Mouse (Mus musculus): ENCODE measurements around the gene Hdgfl2.
"Not testable (repeated sequence)": the region's sequence is repeated elsewhere in the genome, so short reads cannot be mapped to it uniquely, and the experiment has no call there.

Hdgfl2 gene

DNA sequence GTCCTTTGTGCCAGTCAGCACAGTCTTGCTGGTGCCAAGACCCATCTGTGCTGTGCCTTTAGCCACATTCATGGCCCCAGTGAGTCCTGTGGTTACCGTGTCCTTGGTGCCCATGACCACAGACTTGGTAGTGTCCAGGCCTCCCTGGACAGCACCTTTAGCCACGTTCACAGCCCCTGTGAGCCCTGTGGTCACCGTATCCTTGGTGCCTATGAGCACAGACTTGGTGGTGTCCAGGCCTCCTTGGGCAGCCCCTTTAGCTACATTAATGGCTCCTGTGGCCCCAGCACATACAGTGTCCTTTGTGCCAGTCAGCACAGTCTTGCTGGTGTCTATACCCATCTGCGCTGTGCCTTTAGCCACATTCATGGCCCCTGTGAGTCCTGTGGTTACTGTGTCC is 27.0 kb downstream of the Hdgfl2 start:
- DNase-seq = not testable (repeated sequence)

- DNase-seq = no peak
Measured at GRCm38 (mm10) chr17:56106981-56107380, 27.5 kb downstream of the Hdgfl2 start.

DNA sequence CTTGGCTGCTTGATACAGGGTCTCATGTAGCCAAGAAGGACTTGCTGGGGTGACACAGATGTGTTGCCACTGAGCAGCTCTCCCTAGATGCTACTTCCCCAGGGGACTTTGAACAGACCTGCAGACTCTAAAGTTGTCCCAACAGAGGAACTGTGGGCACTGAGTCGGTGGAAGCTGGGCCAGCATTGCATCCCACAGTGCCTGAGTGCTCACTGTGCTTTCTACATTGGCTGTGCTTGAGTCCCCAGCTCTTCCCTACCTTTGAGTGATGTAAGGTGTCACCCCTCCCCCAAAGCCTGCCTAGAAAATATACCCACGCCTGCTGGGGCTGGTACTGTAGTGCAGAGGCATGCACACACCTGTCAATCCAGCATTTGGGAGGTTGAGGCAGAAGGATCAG is 28.3 kb downstream of the Hdgfl2 start:
- DNase-seq = no peak

- no peak for DNase-seq
Measured at GRCm38 (mm10) chr17:56108334-56109044, 29.1 kb downstream of the Hdgfl2 start.

- no peak for DNase-seq
Measured at GRCm38 (mm10) chr17:56109219-56110051, 30.0 kb downstream of the Hdgfl2 start, which contains the start of gene Plin4. TSS of gene Plin4 (minus strand) at chr17:56109803.

GRCm38 (mm10) chr17:56110571-56110970 is 31.1 kb downstream of the Hdgfl2 start:
- no peak for DNase-seq

DNA sequence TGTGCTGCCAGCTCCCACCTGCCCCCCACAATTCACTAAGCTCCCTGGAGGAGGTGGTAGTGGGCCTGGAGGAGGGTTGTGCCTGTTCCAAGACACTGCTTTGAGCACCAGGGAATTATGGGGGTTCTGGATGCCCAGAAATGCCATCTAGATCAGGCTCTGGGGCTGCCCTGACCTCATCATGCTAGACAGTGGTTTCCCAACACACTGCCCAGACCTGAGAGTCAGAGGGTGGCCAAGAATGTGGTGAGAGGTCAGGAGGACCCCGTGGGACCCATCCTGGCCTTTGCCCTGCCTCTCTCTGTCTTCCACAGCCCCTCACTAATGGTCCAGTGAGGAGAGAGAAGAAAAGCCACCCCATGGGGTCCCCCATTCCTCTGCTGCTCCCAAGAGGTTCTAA is 31.6 kb downstream of the Hdgfl2 start:
- DNase-seq = no peak

DNA sequence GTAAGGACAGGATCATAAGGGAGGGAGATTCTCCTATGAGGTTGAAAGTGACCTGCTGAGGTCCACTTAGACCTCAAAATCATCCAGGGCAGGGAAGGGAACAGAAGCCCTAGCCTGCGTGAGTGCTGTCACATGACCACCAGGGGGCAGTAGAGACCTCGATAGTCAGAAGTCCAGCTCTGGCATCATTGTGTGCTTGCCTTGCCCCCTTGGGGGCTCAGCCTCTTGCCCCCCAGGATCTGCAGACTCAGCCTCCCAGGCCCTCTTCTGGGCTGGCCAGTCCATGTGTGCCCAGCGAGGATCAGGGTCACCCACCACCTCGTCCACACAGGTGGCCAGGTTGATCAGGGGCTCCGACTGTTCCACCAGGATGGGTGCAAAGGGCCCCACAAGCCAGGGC is 32.4 kb downstream of the Hdgfl2 start:
- DNase-seq = peak in 1 of 2 experiments; percentile 66

- DNase-seq = no peak
Measured at GRCm38 (mm10) chr17:56112743-56113142, 33.3 kb downstream of the Hdgfl2 start.

DNA sequence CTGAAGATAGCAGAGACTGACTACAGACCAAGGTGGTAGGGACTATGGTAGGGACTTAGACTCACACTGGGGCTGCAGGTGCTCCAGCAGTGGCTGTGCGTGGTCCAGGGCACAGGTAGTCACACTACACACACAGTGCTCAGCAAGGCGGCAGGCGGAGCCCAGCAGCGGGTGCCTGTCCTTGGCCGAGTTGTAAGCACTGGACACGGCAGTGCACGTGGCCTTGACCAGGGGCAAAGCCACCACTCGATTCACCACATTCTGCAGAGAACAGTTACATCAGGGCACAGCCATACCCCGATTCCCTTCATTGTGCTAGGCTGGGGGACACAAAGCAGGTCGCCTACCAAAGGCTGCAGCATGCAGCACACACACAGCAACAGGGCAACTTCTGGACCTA is 36.8 kb downstream of the Hdgfl2 start:
- DNase-seq = no peak

DNA sequence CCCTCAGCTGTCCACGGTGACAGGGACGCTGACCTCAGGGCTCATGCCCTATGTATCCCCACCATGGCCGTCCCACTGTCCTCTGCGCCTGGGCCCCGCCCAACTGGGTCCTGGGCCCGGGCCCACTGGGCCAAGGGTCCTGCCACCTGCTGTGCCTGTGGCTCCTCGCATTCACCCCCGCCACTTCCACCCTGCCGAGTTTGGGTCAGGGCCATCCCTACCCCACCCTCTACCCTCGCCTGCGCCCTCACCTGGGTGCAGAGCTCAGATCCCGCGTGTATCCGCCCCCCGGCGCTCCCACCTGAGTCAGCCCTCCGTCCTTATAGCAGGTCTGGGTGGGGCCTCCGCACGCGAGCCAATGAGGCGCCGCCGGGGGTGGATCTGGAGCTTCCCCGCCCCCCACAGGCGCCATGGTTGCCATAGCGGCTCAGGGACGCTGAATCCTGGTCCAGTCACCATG is 37.8 kb downstream of the Hdgfl2 start, which contains the start of gene Plin5:
Plin5 (minus strand) TSS at position 346 of the 460 bp plus-strand sequence.
- DNase-seq = peak; percentile 74 to 85

DNA sequence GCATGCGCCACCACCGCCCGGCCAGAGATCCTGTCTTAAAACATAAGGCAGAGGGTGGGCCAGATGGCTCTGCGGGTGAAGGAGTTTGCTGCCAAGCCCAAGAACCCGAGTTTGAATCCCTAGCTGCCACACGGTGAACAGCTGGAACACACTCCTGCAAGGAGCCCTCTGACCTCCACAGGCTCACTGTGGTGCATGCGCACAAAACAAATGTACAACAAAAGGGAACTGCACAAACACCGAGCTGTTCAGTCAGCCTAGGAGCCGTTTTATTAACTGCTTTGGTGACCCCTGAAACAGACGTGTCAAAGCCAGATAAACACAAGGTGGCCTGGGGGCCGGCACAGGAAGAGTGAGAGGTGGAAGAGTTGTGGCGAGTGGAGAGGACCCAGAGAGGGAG is 40.0 kb downstream of the Hdgfl2 start:
- DNase-seq = no peak

DNA sequence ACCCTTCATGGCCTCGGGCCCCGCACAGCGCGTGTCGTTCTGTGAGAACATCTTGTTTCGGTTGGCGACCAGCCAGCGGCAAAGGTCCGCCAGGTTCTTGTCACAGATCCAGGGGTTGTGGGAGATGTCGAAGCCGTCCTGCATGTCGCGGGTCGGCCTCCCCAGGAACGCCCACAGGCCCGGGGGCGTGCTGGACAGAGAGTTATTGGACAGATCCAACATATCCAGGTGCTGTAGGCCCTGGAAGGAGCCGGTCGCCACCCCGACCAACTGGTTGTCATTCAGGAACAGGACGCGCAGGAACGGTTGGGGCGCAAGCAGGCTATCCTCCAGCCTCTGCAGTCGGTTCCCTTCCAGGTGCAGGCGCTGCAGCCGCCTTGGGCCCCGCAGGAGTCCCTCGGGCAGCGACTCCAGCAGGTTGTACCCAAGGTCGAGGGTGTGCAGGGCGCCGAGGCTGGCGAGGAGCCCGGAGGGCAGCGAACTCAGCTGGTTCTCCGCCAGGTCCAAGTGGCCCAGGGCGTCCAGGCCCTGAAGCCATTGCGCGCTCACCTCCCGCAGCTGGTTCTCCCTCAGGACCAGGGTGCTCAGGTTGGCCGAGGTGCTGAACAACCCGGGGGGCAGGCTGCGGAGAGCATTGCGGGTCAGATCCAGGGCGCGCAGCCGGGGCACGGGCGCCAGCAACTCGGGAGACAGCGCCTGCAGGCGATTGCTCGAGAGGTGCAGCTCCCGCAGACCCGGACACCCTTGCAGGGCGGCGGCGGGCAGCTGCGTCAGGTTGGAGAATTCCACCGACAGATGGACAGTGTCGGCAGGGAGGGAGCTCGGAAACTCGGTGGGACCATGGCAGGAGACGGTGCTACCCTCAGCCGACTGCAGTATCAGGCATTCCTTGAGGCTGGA is 40.8 kb downstream of the Hdgfl2 start:
- peak; percentile 82 to 84 for DNase-seq

DNA sequence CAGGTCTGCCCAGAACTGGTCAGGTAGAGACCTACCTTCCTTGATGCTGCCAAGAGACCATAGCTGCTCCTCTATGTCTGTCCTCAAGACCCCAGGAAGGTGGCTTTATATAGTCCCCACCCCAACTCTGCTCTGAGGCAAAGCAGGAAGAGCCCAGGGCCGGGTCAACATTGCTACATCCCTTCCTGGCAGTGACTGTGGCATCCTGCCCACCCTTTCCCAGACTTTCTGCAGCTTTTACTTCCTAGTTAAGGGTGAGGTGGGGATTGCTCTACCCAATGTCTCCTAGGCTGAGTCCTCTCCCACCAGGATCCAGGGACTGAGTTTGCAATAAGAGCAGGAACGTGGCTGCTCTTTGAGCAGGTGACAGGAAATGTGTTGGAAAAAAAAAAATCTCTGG is 42.4 kb downstream of the Hdgfl2 start, which contains the start of gene Lrg1:
Lrg1 (minus strand) TSS at position 176 of the 400 bp plus-strand sequence.
- DNase-seq = no peak

DNA sequence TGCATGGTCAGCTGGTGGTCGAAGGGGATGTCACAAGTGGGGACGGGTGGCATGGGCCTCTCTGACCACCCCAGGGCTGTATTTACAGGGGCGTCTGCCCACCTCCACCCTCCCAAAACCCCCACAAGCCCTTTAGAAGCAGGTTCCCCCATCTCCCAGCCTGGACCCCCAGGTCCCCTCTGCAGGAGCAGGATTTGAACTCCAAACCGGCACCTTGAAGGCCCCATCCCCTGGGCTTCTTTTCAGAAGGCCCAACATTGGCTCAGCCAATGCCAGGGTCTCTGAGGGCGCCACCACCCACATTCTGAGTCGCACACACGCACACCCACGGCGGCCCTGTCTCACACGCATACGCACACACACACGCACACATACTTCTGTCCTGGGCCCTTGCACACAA is 43.7 kb downstream of the Hdgfl2 start:
- DNase-seq = no peak

GRCm38 (mm10) chr17:56123681-56124340 is 44.4 kb downstream of the Hdgfl2 start:
- DNase-seq = no peak

GRCm38 (mm10) chr17:56124377-56125275 is 45.2 kb downstream of the Hdgfl2 start:
- peak in 1 of 2 experiments; percentile 53 for DNase-seq

- no peak for DNase-seq
Measured at GRCm38 (mm10) chr17:56125276-56125630, 45.8 kb downstream of the Hdgfl2 start.

DNA sequence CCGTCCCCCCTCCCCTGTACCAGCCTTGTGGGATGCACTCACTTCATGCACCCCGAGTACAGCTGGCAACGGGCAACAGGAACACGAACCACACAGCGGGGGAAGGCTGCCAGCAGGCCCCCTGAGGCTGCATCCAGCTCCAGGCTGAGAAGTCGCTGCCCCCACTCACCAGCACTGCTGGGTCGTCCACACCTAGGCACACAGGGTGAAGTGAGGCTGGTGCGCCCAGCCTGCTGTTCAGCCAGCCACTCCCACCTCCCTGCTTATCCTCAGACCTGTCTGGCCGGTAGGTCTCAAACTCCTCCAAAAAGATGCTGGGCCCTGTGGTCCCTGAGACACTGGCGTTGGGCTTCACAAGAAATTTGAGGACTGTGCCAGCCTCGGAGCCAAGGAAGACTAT is 46.7 kb downstream of the Hdgfl2 start:
- DNase-seq = no peak

- DNase-seq = peak in 1 of 2 experiments; percentile 4
Measured at GRCm38 (mm10) chr17:56128246-56128645, 48.8 kb downstream of the Hdgfl2 start.

DNA sequence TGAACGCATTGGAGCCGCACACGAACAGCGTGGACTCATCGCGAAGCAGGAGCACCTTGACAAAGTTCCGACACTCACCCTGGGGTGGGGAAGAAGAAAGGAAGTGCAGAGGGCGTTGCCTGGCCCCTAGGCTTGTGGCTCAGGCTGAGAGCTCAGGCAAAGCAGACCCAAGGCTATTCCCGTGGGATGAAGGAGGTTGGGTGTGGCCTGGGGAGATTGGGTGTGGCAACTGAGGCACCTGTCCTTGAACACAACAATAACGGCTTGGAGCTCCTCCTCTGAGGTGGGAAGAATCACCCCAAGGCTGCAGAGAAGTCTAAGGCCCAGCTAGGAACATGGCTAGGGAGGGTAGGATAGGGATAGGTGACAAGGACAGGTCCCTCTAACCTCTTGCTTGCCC is 51.7 kb downstream of the Hdgfl2 start:
- DNase-seq = no peak
